Mouse (Mus musculus) heart, embryonic 16.5 days (tissue): ENCODE data around the gene Mitf. TPM values are rescaled to one million over a fixed set of nuclear protein-coding genes. Genes with fewer than 3 reads are reported as not detected.

ENCODE experiments used
- ATAC-seq: fragments of 200-750 bp; cut with Nextera tagmentation; replicated peaks from 2 replicates; pipeline ENCODE4 v1.8.0; 2017; ENCODE audit warnings: moderate number of reproducible peaks; ENCODE audit not compliant: insufficient read depth, low FRiP score; ENCODE audit errors: extremely low read depth
- H3K27ac ChIP-seq: fragments of 300-500 bp; sonication (generic); 2 replicates; pipeline ENCODE4 v1.5.1; 2014; ENCODE audit warnings: mild to moderate bottlenecking, low read length, control low read depth, moderate library complexity
- H3K27me3 ChIP-seq: fragments of 300-500 bp; sonication (generic); 2 replicates; pipeline ENCODE4 v1.6.1; 2014; ENCODE audit warnings: low read length, mixed read lengths; ENCODE audit not compliant: control insufficient read depth, insufficient read depth
- H3K36me3 ChIP-seq: fragments of 300-500 bp; sonication (generic); 2 replicates; pipeline ENCODE4 v1.6.1; 2014; ENCODE audit not compliant: control insufficient read depth, insufficient read depth
- H3K4me1 ChIP-seq: fragments of 300-500 bp; sonication (generic); 2 replicates; pipeline ENCODE4 v1.6.1; 2014; ENCODE audit warnings: low read length, mixed read lengths; ENCODE audit not compliant: control insufficient read depth, insufficient read depth
- H3K4me2 ChIP-seq: fragments of 300-500 bp; sonication (generic); 2 replicates; pipeline ENCODE4 v1.6.1; 2014; ENCODE audit warnings: low read depth, mild to moderate bottlenecking, control low read depth, low read length
- H3K4me3 ChIP-seq: fragments of 300-500 bp; sonication (generic); 2 replicates; pipeline ENCODE4 v1.5.1; 2014; ENCODE audit warnings: mild to moderate bottlenecking, control low read depth, low read length
- H3K9ac ChIP-seq: fragments of 300-500 bp; sonication (generic); 2 replicates; pipeline ENCODE4 v1.6.1; 2014; ENCODE audit warnings: low read length, control low read depth
- H3K9me3 ChIP-seq: fragments of 300-500 bp; sonication (generic); replicated peaks from 2 replicates; pipeline ENCODE4 v1.6.1; 2016; ENCODE audit warnings: low read length; ENCODE audit not compliant: control insufficient read depth
- WGBS: fragments of 180-500 bp; shearing (Covaris S2); extraction: QIAGEN DNeasy Blood & Tissue Kit; methylation state at CpG from one replicate; pipeline ENCODE4 v1.1.7; 2014; 5-methylcytosine and 5-hydroxymethylcytosine counted together
- polyA plus RNA-seq: library from polyadenylated mRNA; unstranded; fragments of >200 nt; fragmentation: Nextera tagmentation; extraction: Ambion mirVana; gene quantifications from 2 replicates; pipeline ENCODE4 v1.2.1, GENCODE M21; 2015

The Mitf gene
- polyA plus RNA-seq, 1 experiment from 2014 or later, result 19.6 TPM

DNA sequence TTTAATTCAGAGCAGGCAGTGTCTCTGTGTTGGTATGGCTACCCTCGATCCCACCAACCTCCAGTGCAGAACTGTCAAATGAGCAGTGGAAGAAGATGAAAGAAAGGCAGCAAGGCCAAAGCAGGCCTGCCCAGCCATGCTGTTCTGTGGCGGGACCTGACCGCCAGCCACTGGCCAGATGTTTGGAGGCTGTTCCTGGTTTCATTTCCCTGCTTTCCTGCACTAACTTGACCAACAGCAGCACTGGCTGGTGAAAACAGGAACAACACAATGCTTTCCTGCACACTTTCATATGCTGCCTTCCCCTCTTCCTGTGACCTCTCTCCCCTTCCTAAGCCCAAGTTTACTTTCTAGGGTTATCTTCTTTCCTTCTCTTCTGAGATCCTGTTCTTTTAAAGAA lies 50.8 kb downstream of the Mitf start:
- Histone ChIP-seq H3K27me3 (no peaks in the 10 kb centered on the region), H3K4me2 (no peak overlapping the region), H3K27ac (no peak overlapping the region), H3K9me3 (no peaks in the 10 kb centered on the region), H3K36me3 (no peaks in the 10 kb centered on the region), H3K4me1 (peaks cover 8% of the 10 kb centered on the region), H3K9ac (no peak overlapping the region), H3K4me3 (no peak overlapping the region)
- no peak for ATAC-seq
- 54% methylated on average over 3 of the region's 3 CpGs for WGBS

DNA sequence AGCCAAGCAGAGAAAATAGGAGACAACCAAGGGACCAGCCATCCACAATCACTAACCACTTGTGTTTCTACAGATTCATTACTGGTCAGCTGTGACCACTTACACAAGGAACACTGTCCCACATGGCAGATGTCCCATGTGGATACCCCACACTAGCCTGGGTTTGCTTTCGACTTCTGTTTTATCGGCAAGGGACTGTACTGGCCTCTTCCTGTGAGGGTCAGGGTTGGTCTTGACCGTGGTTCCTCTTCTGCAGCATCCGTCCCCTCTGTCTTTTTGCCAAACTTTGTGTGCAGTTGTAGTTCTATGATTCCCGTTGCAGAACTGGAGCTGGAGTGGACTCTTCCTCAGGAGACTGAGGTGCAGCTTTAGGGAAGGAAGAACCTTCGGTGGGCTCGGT lies 59.7 kb downstream of the Mitf start:
- Histone ChIP-seq H3K9ac (no peak overlapping the region), H3K4me3 (no peak overlapping the region), H3K36me3 (no peaks in the 10 kb centered on the region), H3K4me1 (peaks cover 5% of the 10 kb centered on the region; the same call in 1 of the 2 replicates), H3K9me3 (no peaks in the 10 kb centered on the region), H3K27me3 (no peaks in the 10 kb centered on the region), H3K27ac (no peak overlapping the region), H3K4me2 (no peak overlapping the region)
- 72% methylated on average over 7 of the region's 7 CpGs for WGBS
- no peak for ATAC-seq

DNA sequence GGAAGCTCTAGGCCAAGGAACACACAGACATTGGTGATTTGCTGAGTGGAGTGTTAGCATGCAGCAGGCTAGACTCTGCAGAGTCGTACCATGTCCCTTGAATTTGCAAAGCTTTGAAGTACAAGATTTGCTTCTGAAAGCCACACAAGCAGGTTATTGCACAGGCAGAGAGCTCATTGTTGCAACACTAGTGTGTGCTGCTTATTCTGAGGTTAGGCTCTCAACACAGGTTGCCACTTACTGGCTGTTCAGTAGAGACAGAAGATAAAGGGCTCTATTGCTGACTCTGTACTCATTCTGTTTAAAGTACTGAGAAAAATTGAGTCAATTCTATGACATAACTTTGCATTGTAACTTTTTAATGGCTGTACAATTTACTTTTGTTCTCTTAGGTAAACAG lies 61.2 kb downstream of the Mitf start:
- H3K4me3 ChIP-seq, result no peak overlapping the region
- H3K36me3 ChIP-seq, result no peaks in the 10 kb centered on the region
- no peaks in the 10 kb centered on the region for H3K27me3 ChIP-seq
- H3K4me1 ChIP-seq, result peaks cover 5% of the 10 kb centered on the region; the same call in 1 of the 2 replicates
- H3K9ac ChIP-seq, result no peak overlapping the region
- H3K9me3 ChIP-seq, result no peaks in the 10 kb centered on the region
- 0 out of 2 replicates have a peak overlapping the region, but pooled peaks have one; percentile 39 for H3K27ac ChIP-seq
- no peak for ATAC-seq
- WGBS, result 70% methylated on average over 1 of the region's 1 CpGs
- H3K4me2 ChIP-seq, result no peak overlapping the region

DNA sequence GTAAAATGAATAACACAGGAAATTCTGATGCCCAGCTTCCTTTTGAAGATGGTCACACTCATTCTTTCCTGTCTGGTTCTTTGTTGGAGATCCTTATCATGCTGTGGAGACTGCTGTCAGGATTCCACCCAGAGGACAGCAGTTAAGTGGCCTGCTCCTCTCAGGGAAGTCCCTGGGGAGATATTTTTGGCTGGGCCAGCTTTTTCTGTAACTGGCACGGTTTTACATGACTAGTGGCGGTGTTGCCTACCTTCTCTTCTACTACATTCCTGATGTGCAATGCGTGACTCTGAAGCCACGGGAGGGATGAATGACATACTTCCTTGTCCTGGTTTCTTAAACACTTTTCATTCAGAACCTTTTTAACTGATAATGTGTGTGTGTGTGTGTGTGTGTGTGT lies 63.1 kb downstream of the Mitf start:
- no peaks in the 10 kb centered on the region for H3K9me3 ChIP-seq
- H3K27ac ChIP-seq, result peak overlapping the region; percentile 44
- no peak overlapping the region for H3K4me3 ChIP-seq
- 30% methylated on average over 4 of the region's 4 CpGs for WGBS
- H3K36me3 ChIP-seq, result no peaks in the 10 kb centered on the region
- no peak overlapping the region for H3K9ac ChIP-seq
- ATAC-seq, result no peak
- H3K4me2 ChIP-seq, result no peak overlapping the region
- no peaks in the 10 kb centered on the region for H3K27me3 ChIP-seq
- peaks cover 5% of the 10 kb centered on the region; the same call in 1 of the 2 replicates for H3K4me1 ChIP-seq

DNA sequence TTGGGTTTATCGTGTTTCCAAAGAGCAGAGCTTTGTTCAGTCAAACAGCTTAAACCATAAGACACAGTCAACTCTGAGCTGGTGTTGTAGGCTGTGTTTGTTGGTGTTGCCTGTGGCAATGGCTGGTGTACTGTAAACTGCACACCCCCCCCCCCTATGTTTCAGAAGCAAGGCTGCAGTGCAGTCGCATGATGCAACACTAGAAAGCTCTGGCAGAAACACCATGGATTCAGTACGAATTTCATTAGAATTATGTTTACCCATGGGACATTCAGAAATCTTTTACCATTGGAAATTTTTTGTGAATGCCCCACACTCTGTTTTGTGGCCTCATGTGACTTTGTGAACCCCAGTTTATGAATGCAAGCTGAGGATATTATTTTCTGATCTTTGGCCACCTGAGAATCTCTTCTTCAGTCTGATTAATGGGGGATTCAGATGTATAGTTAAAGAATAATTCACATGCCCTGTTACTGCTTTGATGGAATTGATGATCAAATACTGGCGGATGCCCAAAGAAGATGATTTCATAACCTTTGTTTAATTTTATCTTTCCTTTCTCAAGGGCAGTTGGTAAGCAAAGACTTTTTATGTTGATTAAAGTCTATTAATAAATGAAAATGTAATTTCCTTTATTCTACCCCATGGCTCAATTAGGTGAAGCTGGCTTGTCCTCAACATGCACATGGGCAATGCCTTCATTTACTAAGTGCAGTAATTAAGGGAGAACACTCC lies 64.6 kb downstream of the Mitf start:
- 90% methylated on average over 4 of the region's 4 CpGs for WGBS

DNA sequence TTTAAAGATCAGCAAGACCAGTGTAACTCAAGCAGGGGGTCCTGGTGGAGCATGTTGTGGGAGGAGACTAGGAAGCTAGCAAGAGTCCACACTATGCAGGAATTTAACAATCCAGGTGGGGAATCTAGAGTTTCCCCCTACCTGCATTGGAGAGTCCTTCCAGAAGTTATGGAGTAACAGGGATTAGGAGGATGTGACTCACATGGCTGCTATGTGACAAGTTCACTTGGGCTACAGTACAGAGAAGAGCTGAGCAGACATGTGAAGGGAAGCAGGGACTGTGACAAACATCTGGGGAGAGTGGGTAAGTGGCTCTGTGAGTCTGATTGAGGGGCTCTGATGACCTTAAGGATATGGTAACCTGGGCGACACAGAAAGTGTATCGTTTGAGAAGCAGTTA lies 66.2 kb downstream of the Mitf start:
- Histone ChIP-seq H3K36me3 (no peaks in the 10 kb centered on the region), H3K4me3 (no peak overlapping the region), H3K27me3 (no peaks in the 10 kb centered on the region), H3K9ac (no peak overlapping the region), H3K27ac (no peak overlapping the region), H3K4me1 (peaks cover 9% of the 10 kb centered on the region), H3K4me2 (no peak overlapping the region), H3K9me3 (no peaks in the 10 kb centered on the region)
- WGBS, result 48% methylated on average over 2 of the region's 2 CpGs
- ATAC-seq, result no peak

More for the DNA sequence above, 64.6 kb downstream of the Mitf start:
- Histone ChIP-seq H3K36me3 (no peaks in the 10 kb centered on the region), H3K9me3 (no peaks in the 10 kb centered on the region), H3K4me2 (no peak overlapping the region), H3K9ac (no peak overlapping the region), H3K27ac (no peak overlapping the region), H3K27me3 (no peaks in the 10 kb centered on the region), H3K4me3 (no peak overlapping the region), H3K4me1 (peaks cover 5% of the 10 kb centered on the region; the same call in 1 of the 2 replicates)
- ATAC-seq, result no peak

DNA sequence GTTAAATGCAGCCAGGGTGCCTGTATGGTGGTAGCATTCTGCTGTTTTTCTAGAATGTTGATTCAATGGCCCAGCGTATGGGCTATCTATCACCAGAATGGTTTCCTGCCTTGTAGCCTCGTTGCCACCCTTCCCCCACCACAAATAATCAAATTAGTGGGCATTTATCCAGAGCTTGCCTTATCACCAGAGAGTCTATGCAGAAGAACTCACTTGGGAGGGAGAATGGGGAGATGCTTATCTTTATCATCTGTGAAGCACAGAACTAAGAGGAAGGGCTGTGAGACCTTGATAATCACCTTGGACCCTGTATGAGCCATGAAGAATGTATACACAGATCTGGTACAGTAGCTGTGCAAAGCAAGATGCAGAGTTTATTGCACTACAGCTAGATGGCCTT lies 70.1 kb downstream of the Mitf start:
- no peak overlapping the region; the same call in 1 of the 2 replicates for H3K4me2 ChIP-seq
- 55% methylated on average over 2 of the region's 2 CpGs for WGBS
- H3K9me3 ChIP-seq, result no peaks in the 10 kb centered on the region
- ATAC-seq, result no peak
- H3K4me3 ChIP-seq, result no peak overlapping the region
- H3K36me3 ChIP-seq, result no peaks in the 10 kb centered on the region
- H3K27ac ChIP-seq, result peak overlapping the region; percentile 72
- no peak overlapping the region for H3K9ac ChIP-seq
- H3K27me3 ChIP-seq, result no peaks in the 10 kb centered on the region
- peaks cover 31% of the 10 kb centered on the region for H3K4me1 ChIP-seq

DNA sequence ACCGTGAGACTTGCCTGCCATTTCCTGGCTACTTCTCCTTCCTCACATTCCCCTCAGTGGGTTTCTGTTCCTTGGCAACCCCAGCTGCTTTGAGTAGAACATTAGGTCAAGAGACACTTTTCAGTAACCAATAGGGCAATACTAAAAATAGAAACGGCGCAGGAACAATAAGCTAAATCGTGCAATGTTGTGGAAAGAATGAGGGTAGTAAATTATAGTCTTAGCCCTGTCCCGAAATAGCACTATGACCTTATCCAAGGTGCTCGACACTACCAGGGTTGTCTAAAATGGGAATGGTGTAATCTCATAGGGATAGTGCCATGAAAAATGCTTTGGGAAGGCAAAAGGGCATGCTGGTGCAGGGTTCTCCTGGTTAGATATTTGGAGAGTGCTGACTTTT lies 70.6 kb downstream of the Mitf start:
- H3K9me3 ChIP-seq, result no peaks in the 10 kb centered on the region
- peaks cover 33% of the 10 kb centered on the region for H3K4me1 ChIP-seq
- H3K27me3 ChIP-seq, result no peaks in the 10 kb centered on the region
- peak overlapping the region; percentile 30 for H3K4me2 ChIP-seq
- no peak overlapping the region for H3K4me3 ChIP-seq
- WGBS, result 48% methylated on average over 6 of the region's 6 CpGs
- H3K27ac ChIP-seq, result peak overlapping the region; percentile 72
- H3K9ac ChIP-seq, result no peak overlapping the region
- H3K36me3 ChIP-seq, result no peaks in the 10 kb centered on the region
- peak; percentile 52; the same call in 1 of the 2 replicates for ATAC-seq

DNA sequence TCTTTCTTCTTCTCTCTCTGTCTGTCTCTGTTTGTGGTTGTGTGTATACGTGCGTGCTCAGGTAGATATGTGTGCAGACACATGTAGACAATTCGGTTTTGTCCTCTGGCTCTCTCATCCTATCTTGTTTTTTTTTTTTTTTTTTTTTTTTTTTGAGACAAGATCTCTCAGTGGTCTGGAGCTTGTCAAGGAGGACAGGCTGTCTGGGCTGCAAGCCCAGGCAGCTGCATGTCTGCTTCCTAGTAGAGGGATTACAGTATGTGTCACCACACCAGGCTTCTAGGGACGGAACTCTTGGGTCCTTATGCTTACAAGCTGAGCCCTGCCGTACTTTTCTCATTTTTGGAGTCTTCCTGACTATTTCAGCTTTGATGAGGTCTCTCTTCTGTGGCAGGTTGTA lies 73.5 kb downstream of the Mitf start:
- peaks cover 40% of the 10 kb centered on the region for H3K4me1 ChIP-seq
- no peaks in the 10 kb centered on the region for H3K27me3 ChIP-seq
- peak overlapping the region; percentile 58 for H3K9ac ChIP-seq
- no peaks in the 10 kb centered on the region for H3K36me3 ChIP-seq
- H3K27ac ChIP-seq, result peak overlapping the region; percentile 88
- H3K4me2 ChIP-seq, result peak overlapping the region; percentile 45; the same call in 1 of the 2 replicates
- peak; percentile 79 for ATAC-seq
- 20% methylated on average over 5 of the region's 5 CpGs for WGBS
- no peaks in the 10 kb centered on the region for H3K9me3 ChIP-seq
- H3K4me3 ChIP-seq, result no peak overlapping the region
